Mouse (Mus musculus): Measurements from ENCODE around the gene Pnpla3.

DNA sequence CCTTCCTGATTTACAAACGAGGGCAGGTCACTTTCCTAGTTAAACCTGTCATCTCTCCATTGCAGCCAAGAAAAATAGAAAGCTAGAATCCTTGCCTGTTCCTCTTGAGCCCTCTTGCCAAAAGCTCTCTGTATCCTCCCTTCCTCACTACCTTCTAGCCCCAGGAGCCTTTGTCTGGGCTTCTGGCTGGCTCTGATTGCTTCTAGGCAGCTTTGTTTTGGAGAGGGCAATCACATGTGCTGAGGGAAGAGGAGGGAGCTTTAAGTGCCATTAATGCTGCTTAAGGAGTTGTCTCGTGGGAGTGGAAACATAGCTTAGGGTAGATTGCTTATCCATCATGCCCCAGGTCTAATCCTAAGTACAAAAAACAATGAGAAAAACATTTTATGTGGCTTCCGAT is 27.5 kb upstream of the Pnpla3 start:
- TF ChIP-seq CTCF (IDR thresholded peaks at IDR 0.05; ENCODE audit: low read depth, low read length) = no peak
- no peak for TF ChIP-seq POLR2A (IDR thresholded peaks at IDR 0.05; ENCODE audit: insufficient read depth, low read length)
